Mouse (Mus musculus) yolk sac, embryonic 10.5 days (tissue): ENCODE measurements around the gene Cst7.

Source experiments
- DNase-seq: peaks from one replicate; pipeline ENCODE4 v3.0.0-alpha.2; 2017; ENCODE audit warnings: low spot score

Cst7 gene

GRCm38 (mm10) chr2:150627140-150627539, 56.9 kb downstream of the Cst7 start:
- no peak for DNase-seq
